Mouse (Mus musculus): ENCODE measurements around the gene Ndufaf8.
A peak's percentile ranks its signal among the peaks of the same experiment; 100 is the strongest.

The Ndufaf8 gene

DNA sequence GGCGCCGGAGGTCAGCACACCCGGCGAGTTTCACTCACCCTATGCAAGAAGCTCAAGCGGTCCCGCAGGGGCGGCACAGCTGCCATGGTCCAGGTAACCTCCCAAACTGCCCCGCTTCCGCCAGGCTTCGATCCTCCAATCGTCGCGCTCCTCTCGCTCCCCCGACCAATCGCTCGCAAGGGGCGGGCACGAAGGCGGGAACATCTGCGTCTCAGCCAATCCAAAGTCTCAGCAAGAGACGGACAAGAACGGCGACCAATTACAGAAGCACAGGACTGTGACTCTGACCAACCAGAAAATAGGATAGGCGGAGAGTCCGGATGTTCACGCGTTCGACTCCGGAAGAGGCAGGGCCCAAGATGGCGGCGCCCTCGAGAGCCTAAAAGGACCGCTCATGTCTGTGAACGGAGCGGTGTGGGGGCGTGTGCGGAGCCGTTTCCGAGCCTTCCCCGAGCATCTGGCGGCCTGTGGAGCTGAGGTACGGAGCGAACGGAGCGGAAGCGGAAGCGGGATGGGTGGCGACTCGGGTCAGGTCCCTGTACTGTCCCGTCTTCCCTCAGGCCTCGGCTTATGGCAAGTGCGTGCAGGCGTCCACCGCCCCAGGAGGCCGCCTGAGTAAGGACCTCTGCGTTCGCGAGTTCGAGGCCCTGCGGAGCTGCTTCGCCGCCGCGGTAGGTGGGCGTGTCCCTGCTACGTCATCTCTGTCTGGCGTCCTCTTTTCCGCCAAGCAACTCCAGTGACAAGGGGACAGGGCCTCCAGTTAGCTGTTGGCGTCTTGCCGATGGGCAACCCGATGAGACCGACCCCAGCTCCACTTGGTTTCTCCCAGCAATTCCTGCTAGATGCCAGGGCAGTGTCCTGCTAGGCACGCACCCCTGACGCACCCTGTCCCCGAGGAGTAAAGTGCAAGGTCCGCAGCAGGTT, at the start of gene Ndufaf8, which contains the start of gene Tepsin:
Gene Ndufaf8 (plus strand): TSS at position 341 of the 924 bp plus-strand sequence.
Gene Tepsin (minus strand): TSS at position 144 of the 924 bp plus-strand sequence.
- peak; percentile 97 for DNase-seq (ENCODE audit: extremely low spot score, low read depth, low spot score)

GRCm38 (mm10) chr11:120049067-120049466, 49.7 kb upstream of the Ndufaf8 start:
- DNase-seq (ENCODE audit: extremely low spot score, low read depth, low spot score), result no peak

GRCm38 (mm10) chr11:120051124-120051811, 47.5 kb upstream of the Ndufaf8 start:
- no peak for DNase-seq (ENCODE audit: extremely low spot score, low read depth, low spot score)

- DNase-seq (ENCODE audit: extremely low spot score, low read depth, low spot score), result no peak
Measured at GRCm38 (mm10) chr11:120052274-120052673, 46.5 kb upstream of the Ndufaf8 start.

DNA sequence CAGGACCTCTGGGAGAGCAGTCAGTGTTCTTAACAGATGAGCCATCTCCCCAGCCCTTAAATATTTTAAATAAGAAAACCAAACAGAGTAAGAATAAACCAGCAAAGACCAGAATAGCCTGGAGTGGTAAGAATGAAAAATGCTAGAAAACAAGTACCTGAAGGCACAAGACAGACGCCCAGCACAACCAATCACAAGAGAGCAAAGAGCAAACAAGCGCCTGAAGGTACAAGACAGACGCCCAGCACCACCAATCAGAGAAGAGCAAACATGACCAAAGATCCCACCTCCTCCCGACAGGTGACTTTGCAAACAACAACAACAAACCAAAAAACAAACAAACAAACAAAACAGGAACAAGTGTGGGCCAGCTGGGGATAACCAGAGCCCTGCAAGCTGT, 44.9 kb upstream of the Ndufaf8 start:
- no peak for DNase-seq (ENCODE audit: extremely low spot score, low read depth, low spot score)

DNA sequence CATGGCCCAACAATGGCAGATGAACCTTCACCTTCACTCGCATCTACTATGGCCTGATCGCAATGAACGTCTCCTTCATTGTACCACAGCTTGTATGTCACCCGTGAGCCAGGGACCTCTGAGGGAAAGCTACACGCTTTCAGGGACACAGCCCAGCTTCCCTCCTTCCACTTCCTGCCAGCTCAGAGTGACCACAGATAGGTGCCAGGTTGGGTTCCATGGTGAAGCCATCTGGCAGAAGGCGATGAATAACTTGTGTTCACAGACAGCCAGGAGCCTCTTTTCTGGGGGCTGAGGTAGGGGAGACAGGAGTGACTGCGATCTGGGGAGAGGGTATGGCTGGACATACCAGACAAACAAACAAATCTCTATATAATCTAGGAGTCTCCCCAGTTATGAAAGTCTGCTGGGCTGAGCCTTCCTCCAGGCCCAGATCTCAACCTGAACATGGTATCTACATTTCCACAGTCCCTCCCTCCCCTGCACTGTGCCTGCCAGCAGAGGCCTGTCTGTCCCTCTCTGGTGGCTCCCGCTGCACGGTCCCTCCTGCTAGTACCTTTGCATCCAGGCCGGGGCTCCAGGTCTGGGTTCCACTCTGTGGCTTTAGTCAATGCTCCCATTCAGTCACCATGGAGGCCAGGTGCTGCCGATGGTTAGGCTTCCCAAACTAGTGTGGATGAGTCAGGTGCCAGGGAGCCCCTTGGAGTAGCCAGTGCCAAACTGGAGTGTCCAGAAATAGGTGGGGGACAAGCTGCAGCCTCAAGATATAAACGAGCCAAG, 42.6 kb upstream of the Ndufaf8 start:
- DNase-seq (ENCODE audit: extremely low spot score, low read depth, low spot score), result no peak

DNA sequence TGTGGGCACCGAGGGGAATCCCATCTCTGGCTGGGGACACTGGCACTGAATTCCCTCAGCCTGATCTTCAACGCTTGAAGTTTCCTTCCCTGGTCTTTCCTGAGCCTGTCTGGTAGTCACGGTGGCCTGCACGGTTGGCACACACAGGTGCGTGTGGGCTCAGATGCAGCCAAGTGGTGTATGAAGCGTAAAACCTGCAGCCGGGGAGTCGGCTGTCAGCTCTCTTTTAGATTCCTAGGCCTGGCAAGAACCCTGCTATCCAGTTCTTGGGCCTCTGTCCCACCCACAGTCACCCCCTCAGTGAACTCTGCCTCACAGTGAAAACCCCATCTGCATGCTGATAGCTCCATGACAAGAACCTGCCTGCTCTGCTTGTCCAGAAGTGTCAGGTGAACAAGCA, 38.1 kb upstream of the Ndufaf8 start:
- no peak for DNase-seq (ENCODE audit: extremely low spot score, low read depth, low spot score)

DNA sequence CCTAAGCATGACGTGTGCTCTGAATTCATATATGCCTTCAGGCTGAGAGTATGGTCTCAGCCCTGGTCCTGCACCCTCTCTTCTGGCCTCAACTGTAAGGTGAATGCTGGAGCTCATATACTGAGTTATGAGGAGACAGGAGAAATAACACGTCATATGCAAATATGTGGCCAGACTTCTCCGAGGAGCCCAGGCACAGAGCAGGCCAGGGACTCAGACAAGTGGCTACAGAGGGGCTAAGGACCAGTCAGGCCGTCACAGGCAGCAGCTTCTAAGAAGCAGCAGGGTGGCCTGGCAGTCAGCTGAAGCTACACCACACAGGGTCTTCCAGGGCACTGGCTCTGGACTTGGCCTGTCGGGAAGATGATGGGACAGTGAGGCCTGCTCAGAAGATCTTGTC, 35.4 kb upstream of the Ndufaf8 start:
- DNase-seq (ENCODE audit: extremely low spot score, low read depth, low spot score), result no peak

DNA sequence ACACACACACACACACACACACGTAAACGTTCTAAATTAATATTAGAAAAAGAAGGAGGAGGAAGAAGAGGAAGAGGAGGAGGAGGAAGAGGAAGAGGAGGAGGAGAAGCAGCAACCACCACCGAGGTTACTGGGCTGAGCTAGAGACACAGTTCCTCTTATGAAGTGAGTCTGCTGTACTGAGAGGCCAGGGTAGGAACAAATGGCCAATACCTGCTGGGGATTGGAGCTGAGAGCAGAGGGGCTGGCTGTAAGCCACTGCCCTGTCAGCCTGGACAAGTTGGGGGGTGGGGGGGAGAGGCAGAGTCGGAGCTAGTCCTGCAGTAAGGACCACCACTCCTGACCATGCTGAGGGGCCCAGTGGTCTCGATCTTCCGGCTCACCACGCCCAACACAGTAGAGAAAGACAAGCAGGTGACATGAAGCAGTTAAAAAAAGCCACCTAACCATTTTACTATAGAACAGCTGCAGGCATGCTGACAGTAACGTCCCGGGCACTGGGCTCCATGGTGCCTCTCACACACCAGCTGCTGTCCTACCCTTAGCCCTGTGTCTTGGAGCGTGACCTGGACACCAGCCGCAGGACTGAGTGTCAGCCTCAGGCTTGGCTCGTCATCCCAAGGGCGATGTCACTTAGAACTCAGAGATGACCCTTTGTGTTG, 34.6 kb upstream of the Ndufaf8 start:
- no peak for DNase-seq (ENCODE audit: extremely low spot score, low read depth, low spot score)

- DNase-seq (ENCODE audit: extremely low spot score, low read depth, low spot score), result no peak
Measured at GRCm38 (mm10) chr11:120064668-120065040, 34.1 kb upstream of the Ndufaf8 start.

DNA sequence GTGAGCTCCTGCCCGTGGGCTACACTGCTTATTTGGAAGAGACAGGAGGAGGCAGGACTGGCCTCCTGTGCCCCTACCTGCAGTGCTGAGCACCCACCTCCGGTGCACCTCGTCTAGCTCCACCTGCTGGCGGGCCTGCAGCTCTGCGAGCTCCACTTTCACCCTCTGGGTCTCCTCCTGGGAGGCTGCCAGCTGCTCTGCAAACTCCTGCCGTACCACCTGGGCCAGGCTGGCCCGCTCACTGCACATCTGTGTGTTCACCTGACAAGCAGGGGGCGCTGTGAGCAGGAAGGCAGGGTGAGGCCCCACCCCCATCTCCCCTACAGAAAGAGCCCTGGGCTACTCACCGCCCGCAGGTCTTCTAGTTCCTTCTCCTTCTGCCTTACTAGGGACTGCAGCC, 33.4 kb upstream of the Ndufaf8 start:
- DNase-seq (ENCODE audit: extremely low spot score, low read depth, low spot score), result no peak

GRCm38 (mm10) chr11:120067834-120068233, 30.9 kb upstream of the Ndufaf8 start:
- DNase-seq (ENCODE audit: extremely low spot score, low read depth, low spot score), result no peak

GRCm38 (mm10) chr11:120069261-120069660, 29.5 kb upstream of the Ndufaf8 start:
- DNase-seq (ENCODE audit: extremely low spot score, low read depth, low spot score), result no peak

DNA sequence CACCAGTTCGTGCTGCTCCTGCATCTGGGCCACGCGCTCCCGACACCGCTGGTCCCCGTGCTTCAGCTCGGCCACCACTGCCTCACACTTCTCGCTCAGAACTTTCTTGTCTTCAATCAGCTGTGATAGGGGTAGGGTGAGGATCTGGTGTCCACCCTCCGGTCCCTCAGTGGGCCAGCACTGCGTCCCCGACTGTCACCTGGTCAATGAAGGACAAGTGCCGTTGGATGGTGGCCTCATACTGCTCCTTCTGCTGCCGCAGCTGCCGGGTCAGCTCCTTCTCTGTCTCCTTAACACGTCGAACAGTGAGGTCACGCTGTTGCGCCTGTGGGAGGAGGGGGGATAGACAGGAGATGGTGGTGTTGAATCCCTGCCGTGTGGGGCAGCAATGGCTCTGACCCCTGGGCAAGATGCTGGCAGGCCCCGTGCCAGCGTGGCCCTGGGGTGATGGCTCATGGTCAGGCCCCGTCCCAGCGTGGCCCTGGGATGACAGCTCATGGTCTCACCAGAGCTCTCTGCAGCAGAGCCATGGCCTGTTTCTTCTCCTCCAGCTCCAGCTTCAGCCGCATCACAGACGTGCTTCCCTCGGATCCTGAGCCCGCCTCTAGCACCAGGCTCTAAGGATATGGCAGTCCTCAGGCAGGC, 28.3 kb upstream of the Ndufaf8 start:
- DNase-seq (ENCODE audit: extremely low spot score, low read depth, low spot score), result no peak

DNA sequence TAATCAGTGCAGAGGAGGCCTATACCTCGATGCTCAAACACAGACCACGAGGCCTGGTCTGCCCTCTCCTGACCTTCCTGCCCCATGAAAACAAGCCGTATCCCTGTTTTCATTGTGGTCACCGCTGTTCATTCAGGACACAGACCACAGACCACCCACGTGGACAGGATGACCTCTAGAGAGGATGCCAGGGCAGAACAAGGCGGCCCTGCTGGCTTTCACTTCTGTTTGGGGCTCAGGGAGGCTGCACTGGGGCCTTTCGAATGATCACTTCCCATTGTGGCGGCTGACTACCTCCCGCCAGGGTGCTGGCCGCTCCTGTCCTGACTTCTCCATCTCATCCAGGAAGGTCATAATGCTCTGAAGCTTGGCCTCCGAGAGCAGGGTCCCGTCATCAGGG, 27.7 kb upstream of the Ndufaf8 start:
- DNase-seq (ENCODE audit: extremely low spot score, low read depth, low spot score), result no peak

DNA sequence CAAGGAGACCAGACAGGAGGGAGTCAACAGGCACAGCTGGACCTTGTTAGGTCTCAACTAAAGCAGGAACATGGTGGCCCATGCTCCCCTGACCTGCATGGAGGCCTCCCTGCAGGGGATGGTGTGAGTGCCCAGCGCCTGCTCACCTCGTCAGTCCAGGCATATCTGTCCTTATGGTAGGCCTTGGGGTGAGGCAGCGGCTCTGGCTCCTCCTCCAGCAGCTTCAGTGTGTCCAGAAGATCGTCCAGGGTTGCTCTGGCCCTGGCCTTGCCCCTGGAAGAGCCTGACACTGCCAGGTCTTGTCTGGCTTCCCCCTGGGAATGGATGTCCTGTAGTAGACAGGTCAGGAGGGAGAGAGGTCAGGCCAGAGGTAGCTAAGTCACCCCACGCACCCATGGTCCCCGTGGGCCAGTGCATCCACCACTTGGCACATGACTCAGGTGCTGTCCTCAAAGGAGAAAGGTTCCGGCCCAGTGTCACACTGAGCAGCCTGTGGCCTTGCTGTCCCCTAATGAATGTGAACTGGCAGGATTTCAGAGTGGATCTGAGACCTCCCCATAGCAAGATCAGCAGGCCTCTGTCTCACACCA, 26.9 kb upstream of the Ndufaf8 start:
- no peak for DNase-seq (ENCODE audit: extremely low spot score, low read depth, low spot score)

DNA sequence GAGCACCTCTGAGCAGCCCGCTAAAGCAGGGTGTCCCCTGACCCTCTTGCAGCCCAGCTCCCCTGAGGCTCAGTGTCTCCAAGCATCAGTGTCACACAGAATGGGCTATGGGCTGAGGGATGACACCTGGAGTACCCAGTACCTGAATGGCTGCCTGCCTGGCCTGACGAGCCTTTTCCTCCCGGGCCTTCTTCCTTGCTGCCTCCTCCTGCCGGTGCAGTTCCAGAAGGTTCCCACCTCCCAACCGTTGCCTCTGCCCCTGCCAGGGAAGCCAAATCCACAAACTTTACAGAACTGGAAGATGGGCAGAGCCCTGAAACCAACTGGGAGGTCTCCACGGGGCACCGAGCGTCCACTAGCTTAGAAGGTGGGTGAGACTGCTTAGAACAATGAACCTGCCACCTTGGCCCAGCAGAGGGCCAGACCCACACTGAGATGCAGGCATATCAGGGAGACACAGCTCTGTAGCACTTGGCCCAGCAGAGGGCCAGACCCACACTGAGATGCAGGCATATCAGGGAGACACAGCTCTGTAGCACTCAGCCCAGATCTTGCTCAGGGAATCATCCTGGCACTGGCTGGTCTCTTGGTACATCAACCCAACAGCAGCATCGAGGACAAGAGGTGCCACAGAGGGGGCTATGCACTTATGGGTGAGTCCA, 25.6 kb upstream of the Ndufaf8 start:
- no peak for DNase-seq (ENCODE audit: extremely low spot score, low read depth, low spot score)

- no peak for DNase-seq (ENCODE audit: extremely low spot score, low read depth, low spot score)
Measured at GRCm38 (mm10) chr11:120076191-120076590, 22.5 kb upstream of the Ndufaf8 start.

GRCm38 (mm10) chr11:120080282-120080681, 18.4 kb upstream of the Ndufaf8 start:
- no peak for DNase-seq (ENCODE audit: extremely low spot score, low read depth, low spot score)

Data from hindlimb bud, embryonic 11.5 days (tissue).